Mouse (Mus musculus) ES-CJ7 (cell line): ENCODE results near the gene St8sia6.
A peak's percentile ranks its signal among the peaks of the same experiment; 100 is the strongest.
"Not testable (repeated sequence)": the region's sequence is repeated elsewhere in the genome, so short reads cannot be mapped to it uniquely, and the experiment has no call there.

Source experiments
- DNase-seq: peaks from one replicate; pipeline ENCODE4 v3.0.0; 2011; ENCODE audit warnings: low read depth, low spot score

Gene St8sia6

DNA sequence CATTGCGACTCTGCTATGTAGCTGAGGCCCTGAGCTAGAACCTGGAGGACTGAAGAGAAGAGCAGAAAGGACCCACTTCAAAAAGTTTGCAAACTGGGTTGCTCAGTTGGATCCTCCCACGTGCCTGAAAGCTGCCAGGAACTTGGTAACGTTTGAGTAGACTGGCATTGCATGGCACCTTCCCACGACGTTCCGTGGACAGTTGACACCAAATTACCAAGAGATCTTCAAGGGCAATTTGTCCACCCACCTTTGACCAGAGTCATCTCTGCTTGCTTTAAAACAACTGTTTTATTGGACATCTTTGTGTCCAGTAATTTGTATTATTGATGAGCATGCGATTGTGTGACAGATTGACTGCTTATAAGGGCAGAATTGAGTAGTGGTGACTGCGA lies at the start of gene St8sia6:
St8sia6 (minus strand) TSS at position 96 of the 395 bp plus-strand sequence.
- DNase-seq: no peak

DNA sequence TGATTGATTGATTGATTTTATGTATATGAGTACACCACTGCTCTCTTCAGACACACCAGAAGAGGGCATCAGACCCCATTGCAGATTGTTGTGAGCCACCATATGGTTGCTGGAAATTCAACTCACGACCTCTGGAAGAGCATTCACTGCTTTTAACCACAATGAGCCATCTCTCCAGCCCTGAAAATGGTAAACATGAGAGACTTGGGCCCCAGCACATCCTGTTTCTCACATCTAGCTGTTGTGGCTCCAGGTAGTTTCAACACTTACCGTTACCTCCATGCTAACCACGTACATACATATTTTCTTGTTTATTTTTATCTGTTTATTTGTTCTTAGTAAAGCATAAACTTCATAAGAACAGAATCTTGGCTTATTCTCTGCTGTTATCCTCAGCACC lies 42.4 kb upstream of the St8sia6 start:
- no peak for DNase-seq

DNA sequence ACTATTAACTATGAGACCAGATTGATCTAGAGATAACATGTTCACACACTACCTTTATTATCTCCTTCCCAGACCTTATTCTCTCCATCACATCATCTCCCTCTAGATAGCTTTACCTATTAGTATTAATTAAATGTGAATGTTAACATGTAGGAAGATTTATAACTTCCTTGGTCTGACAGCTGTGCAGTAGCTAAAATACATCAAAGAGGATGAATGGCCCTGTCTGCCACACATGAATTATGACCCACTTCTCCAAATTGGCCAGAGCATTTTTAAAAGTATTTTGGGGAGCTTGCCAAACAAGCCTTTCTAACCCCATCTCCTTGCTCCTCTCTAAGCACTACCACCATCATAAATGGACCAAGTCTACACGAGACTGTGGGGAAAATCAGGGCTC lies 41.1 kb upstream of the St8sia6 start:
- DNase-seq: no peak

DNA sequence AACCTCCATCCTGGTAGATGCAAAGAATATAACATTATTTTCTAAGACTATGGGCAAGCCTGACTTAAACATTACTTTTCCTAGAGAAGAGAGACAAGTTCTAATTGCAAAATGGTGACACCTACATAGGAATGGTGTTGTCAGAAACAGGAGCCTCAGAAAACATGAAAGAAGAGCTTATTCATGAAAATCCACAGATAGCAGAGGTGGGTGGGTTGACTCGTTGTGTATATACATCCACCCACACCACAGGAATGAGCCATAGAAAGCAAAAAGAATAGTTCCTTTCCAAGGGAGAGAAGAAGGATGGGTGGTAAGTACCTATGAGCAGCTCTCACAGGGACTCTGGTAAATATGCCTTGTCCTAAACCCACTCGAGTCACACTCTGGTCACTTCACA lies 22.8 kb upstream of the St8sia6 start:
- DNase-seq: no peak

DNA sequence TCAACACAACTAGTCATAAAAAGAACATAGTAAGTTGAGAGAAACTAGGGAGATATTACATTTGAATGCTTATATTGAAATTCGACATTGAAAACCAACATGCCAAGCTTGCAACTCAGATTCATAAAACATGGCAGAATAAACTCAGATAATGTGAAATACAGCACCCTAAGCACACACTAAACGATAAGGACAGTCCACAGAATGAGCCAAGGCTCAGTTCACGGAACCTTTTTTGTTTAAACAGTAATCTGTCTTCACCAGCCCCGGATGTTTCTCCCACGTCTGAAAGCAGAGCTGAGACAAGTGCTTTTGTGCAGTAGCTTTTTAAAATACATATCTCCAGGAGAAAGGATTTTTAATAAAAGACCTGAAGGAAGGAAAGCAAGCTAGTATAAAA lies 14.7 kb upstream of the St8sia6 start:
- DNase-seq: no peak

DNA sequence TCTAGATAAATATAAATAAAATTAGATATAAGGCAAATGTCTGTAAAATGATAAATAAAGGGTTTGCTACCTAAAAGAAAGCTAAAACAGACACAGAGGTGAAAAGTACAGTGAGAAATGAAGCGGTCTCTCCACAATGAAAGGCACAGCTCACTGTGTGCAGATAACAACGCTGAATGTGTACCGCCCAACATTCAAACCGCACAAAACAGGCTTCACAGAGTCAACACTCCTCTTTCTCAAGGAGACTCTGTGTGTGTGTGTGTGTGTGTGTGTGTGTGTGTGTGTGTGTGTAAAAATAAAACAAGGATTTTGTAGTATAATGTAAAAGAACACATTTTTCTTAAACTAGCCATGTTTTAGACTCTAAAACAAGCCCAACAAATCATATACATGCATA lies 14.1 kb upstream of the St8sia6 start:
- DNase-seq: no peak

DNA sequence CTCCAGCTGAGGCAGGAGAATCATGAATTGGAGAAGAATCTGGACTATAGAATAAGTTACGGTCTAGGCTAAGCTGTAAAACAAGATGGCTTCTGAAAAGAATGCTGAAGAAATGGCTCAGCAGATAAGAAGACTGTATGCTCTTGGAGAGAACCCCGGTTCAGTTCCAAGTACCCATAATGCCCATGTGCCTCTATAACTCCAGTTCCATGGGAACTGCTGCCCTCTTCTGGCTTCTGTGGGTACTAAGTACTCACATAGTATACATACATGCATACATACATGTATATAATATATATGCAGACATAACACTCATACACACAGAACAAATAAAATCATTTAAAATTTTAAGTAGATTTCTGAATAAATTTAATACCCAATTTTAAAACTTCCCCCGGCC lies 12.3 kb upstream of the St8sia6 start:
- DNase-seq: peak; percentile 62

DNA sequence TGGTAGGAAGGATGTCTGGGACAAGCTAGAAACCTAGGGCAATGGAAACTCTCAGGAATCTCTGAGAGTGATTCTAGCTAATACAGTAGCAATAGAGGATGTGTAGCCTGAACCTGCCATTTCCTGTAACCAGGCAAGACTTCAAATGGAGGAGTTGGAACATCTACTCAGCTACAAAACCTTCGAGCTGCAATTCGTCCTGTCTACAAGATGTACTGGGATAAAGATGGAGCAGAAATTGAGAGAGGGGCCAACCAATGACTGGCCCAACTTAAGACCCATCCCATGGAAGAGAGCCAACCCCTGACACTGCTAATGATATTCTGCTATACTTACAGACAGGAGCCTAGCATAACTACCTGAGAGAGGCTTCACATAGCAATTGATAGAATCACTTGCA lies 6.8 kb upstream of the St8sia6 start:
- DNase-seq: no peak

DNA sequence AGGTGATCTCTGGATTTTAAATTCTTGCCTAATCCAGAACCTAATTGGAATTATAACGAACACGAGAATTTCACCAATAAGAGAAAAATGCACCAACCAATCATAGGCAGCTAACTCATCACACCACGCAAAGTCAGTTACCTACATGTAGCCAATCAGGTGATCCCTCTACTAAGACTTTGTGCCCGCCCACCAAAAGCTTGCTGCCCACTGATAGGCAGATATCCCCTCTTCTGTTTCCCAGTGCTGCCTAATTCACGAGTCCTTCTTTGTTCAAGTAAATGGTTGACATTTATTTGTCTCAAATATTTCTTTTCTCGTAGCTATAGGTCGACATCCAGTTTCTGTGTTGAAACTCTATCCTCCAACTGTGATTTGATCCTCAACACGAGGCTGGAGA lies 582 bp upstream of the St8sia6 start:
- no peak for DNase-seq

DNA sequence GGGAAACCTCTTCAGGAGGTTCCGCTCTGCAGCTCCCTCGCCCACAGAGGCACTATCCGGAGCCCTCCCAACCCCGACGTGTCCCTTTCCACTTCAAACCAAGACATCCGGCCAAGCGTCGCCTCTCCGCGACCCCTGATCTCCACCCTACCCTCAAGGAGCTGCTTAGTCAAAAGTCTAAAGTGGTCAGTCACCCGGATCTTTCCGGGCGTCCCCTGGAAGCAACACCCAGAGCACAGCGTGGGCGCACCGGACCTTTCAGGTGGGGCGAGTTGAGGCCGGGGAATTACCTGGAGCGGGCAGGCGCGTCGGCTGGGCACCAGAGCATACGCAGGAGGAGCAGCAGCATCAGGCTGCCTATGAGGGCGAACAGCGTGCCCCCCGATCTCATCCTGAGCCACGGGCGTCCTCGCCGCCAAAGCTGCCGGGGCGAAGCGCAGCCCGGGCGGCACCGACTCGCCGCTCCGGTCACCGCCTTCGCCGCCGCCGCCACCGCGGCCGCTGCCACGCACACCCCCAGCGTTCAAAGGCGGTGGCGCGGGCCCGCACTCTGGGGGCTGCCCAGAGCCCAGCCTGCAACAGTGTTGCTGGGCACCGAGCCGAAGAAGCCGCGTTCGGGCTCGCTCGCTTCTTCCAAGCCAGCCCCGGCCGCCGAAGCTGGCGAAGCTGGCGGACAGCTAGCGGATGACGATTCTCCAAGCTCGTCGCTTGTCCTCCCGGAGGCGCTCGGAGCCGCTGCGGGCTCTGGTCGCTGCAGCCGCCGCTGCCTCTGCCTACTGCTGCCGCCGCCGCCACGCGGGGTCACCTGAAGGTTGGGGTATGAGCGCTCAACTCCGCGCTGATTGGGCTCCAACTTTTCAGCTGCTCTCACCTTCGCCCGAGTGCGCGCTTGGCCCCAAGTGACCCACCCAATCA lies 553 bp downstream of the St8sia6 start:
- peak; percentile 45 for DNase-seq

DNA sequence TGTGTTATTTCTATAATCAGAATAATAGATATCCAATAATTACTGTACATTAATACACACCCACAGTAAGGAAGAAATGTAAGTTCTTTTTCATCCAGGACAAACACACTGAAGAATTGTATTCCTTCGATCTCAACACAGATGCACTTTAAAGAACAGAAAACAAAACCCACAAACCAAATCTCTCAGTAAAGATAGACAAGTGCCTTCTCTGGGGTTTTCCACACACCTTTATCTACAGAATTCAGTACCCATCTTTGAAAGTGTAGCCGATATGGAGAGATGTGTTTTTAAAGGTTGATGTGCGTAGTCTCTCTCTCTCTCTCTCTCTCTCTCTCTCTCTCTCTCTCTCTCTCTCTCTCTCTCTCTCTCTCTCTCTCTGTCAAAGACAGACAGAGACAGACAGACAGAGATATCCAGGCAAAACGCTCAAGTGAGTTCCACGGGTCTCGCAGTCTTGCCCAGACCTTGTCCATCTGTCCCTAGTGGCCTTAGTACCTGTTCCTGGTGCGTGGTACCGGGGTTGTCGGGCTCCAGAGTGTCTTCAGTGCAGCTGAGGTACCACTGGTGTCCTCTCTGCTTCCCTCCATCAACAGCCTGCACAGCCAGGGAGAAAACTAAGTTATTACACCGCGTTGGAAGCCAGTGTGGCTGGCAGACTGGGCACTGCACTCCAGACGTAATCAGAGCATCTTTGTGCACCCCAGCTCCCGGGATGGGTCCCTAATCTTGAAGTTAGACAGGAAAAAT lies 1.4 kb downstream of the St8sia6 start:
- DNase-seq: no peak

DNA sequence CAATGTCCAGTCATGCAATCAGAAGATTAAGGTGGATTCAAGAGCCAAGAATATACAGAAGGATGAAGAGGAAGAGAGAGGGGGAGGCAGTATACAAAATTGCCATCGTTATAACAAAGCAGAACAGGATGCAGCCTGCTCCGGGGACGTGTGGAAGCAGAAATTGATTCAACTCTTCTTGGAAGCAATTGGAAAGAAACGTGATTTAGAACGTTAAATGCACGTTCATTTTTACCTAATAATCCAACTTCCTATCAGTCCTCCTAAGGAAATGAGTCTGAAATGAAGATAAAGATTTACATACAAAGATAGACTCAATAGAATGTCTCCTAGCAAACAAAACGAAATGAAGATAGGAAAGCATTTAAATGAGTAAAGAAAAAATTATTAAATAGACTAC lies 2.3 kb downstream of the St8sia6 start:
- DNase-seq: no peak

DNA sequence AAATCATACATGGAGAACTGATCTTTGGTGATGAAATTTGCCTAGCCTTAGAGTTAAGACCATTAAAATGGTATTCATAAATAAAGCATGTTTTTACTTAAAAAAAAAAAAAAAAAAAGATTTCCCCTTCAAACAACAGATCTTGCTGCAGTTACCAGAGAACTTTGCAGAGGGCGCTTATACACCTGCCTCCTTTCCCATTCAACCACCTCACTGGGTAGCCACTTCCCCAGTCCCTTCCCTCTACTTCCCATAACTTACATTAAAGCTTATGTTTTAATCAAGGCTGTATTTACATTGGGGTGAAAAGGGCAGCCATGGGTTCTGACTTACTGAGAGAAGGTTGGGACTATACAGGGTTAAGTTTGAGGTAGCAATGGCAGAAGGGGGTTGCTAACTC lies 4.5 kb downstream of the St8sia6 start:
- DNase-seq: no peak

DNA sequence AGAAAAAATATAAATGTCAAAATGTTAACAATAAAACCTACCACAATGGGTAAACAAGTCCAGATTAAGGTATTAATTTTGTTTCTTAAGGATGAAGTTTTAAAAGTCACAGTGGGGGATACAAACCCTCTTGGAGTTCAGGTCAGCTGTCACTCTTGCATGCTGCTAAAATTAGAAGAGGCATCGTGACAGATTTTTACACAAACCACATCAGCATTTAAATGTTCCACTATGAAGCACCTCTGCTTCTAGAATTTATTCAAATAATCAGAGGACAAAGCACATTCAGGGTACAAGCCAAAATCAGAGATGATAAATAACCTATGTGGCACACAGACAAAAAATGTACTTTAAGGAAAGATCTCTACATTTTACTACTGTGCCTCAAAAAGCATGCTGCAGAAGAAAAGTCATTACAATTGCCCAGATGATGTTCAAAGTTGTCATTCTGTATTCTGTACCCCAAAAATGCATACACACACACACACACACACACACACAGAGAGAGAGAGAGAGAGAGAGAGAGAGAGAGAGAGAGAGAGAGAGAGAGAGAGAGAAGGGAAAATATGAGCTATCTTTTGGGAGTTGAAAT lies 7.2 kb downstream of the St8sia6 start:
- DNase-seq: no peak

DNA sequence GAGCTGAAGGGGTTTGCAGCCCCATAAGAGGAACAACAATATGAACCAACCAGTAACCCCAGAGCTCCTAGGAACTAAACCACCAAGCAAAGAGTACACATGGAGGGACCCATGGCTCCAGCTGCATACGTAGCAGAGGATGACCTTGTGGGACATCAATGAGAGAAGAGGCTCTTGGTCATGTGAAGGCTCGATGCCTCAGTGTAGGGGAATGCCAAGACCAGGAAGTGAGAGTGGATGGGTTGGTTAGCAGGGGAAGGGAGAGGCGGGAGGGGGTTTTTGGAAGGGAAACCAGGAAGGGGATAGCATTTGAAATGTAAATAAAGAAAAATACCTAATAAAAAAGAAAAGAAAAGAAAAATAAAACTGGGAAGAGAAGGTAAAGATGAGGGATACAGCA lies 7.9 kb downstream of the St8sia6 start:
- DNase-seq: not testable (repeated sequence)

DNA sequence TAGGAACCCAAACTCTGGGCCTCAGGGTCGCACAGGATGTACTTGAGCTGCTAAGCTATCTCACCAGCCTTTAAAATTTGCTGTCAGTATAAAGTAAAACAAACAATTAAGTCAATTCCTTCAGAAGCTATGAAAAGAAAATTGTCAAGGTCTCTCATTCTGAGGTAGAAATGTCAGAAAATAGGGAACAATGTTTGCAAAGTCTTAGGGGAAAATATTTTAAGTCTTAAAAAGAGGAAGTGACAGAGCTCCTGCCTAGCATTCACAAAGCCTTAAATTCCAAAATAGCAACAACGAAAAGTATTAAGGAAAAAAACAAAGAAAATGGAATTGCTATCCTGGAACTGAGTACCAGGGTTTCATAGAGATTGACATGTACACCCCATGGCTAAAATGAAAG lies 8.6 kb downstream of the St8sia6 start:
- DNase-seq: no peak

DNA sequence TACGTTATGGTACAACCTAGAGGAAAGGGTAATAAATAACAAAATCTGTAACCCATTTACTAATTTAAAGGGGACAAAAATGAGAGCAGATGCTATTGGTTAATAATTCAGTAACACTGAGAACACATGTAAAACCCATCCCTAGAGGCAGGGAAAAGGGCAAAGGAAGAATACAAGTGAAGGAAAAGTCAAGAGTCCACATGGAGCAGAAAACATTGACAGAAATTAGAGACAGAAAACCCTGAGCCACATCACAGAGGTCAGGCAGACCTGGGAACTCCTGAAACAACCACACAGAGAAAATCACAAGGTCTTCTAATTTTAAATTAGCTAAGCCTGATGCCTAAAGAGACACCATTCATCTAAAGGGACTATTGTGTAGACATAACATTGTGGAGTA lies 9.4 kb downstream of the St8sia6 start:
- no peak for DNase-seq

DNA sequence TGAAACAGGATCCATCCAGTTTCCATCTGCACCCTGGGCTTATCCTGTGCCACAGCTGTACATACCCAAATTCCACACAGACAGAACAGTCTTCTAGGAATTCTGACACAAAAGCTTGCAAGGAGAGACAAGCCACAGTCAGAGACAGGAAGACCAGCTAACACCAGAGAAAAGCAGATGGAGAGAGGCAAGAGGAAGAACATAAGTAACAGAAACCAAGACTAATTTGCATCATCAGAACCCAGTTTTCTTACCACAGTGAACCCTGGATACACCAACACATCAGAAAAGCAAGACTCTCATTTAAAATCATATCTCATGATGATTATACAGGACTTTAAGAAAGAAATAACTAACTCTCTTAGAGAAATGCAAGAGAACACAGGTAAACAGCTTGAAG lies 16.8 kb downstream of the St8sia6 start:
- peak; percentile 17 for DNase-seq

DNA sequence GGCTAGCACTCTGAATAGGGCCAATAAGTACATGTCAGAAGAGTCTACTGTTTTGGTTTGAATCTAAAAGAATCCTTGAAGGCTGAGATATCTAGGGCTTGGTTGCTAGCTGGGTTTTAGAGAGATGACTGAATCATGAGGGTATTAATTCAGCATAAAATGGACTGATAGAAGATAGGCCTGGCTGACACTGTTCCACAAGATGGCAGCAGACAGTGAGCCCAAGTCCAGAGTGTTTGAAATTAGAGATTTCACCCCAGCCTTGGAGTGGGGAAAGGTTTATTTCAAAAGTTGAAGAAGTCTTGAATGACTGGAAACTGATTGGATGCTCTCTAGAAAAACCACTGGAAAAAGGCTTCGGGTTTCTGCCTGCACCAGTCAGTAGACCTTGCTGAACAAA lies 17.4 kb downstream of the St8sia6 start:
- peak; percentile 21 for DNase-seq

DNA sequence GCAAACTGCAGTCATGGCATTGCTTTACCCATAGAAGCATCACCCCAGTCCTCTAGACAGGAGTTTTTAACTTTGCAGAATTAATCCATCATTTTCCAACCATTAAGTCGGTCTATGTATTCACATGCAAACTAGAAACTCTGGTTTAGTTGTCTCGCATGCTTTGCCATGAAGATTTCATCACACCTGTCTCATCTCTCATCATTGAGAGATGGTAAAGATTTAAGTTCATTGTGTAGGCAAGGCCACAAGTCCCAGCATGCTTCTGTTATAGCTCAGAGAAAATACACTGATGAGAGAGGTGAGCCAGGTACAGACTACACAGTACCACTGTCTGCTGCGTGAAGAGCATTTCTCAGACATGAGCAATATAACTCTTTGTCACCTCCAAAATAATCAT lies 18.8 kb downstream of the St8sia6 start:
- DNase-seq: no peak

DNA sequence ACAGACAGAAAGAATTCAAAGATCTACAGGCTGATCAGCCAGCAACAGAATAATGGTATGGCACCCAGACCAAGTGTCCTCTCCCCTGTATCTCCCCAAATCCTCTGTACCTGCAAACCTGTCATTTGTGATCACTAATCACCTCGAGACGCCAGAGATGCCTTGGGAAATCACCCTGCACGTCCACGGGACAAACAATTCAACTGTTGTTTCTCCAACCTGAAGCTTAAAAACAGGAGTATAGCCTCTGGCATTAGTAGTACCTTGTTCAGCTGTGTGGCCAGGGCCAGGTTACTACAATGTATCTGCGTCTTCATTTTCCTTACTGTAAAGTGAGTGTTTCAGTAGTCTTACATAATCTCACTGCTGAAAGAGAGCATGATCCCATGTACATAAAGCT lies 25.3 kb downstream of the St8sia6 start:
- no peak for DNase-seq

DNA sequence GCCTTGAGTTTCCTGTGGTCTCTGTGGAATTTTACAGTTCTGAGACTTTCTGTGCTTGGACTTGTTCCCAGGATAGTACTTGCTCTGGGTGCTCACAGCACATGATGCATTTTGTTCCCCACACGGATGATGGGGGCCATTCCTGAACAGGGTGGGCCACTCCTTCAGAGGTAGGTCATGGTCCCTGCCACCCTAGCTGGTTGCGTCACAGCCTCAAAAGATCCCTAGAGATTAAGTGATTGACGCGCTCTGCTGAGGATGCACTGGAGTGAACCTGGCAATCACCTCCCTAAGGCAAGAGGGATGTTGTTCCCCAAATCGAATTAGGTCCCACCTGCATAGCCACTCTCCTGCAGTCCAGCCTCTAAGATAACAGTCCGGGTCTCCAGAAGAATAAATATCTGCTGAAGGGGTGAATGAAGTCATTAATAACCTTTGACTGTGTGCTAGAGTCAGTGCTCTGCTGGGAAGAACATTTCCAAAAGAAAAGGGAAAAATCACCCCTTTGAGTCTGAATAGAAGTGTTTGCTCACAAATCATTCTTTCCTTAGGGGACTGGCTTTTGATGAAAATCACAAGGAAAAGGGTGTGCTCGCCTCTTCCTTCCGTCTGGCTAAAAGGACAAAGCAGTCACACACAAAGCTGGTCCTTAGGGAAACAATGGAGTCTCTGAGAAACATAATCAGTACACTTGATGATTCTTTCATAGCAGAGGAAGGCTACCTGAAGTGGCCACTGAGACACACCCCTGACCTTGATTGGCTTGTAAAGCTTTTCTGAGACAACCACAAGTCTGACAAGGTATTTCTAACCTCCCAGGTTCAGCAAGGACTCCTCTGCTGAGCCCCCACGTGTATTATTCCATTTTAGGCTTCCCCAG lies 26.1 kb downstream of the St8sia6 start:
- DNase-seq: peak; percentile 81
